ENCODE assay signal across 8 mouse cellular contexts in genomic region chr15:79932323-79932987, GRCm38 (mm10). TPM values are rescaled to one million over a fixed set of nuclear protein-coding genes. Genes with fewer than 3 reads are reported as not detected.
DNase-seq lines count a peak whose midpoint lies in the region; ATAC-seq lines count a peak whose summit lies in the region.

No protein-coding gene starts in this region.

- H3K9me3 ChIP-seq in hindbrain, embryonic 12.5 days (replicated peaks), result no peaks in the 10 kb centered on the region

- ATAC-seq in hindbrain, embryonic 12.5 days (ENCODE audit: low FRiP score), result peak; percentile 53

- peak overlapping the region; percentile 82 for H3K4me2 ChIP-seq in hindbrain, embryonic 12.5 days (replicated peaks)

- DNase-seq in MEL-GATA-1-ER (ENCODE audit: extremely low read depth, low read depth), result peak; percentile 59
- DNase-seq in cerebellum, adult 9-11 months, result peak; percentile 95
- peak; percentile 81 to 95 for DNase-seq in frontal cortex, adult 2 months (ENCODE audit: extremely low spot score in 1 of 2, low spot score in 1 of 2)
- peak; percentile 82 to 90 for DNase-seq in layer of hippocampus, postnatal 14 days (ENCODE audit: low spot score in 2 of 2)
- DNase-seq in lung, postnatal 10 days, result peak; percentile 94
- DNase-seq in ovary, postnatal 14 days (ENCODE audit: low spot score), result peak; percentile 82
- DNase-seq in thymus, postnatal 10 days (ENCODE audit: low spot score in 2 of 2), result peak; percentile 86 to 92

- WGBS in hindbrain, embryonic 12.5 days, result under 1% methylated on average over 51 of the region's 62 CpGs

- H3K9ac ChIP-seq in hindbrain, embryonic 12.5 days, result peak overlapping the region; percentile 69

- no peak overlapping the region for H3K27ac ChIP-seq in hindbrain, embryonic 12.5 days

- H3K36me3 ChIP-seq in hindbrain, embryonic 12.5 days, result no peaks in the 10 kb centered on the region

- peaks cover 30% of the 10 kb centered on the region for H3K4me1 ChIP-seq in hindbrain, embryonic 12.5 days

- H3K4me3 ChIP-seq in hindbrain, embryonic 12.5 days, result peak overlapping the region; percentile 62

- H3K27me3 ChIP-seq in hindbrain, embryonic 12.5 days, result peaks cover 50% of the 10 kb centered on the region

RNA-seq across cellular contexts. Expression of gene Cbx7, which starts 38.5 kb away (rescaled TPM):
- polyA plus RNA-seq in frontal cortex, adult 2 months (2012; rRNA removed), result 58.6 TPM in 2 replicates
- 3.1 and 4.2 TPM in 2 replicates for polyA plus RNA-seq in hindbrain, embryonic 12.5 days (2016; fragmentation: Nextera tagmentation; extraction: Ambion mirVana)
- 10 to 100 TPM; 12.8 to 15.1 TPM for total RNA-seq in layer of hippocampus, postnatal 14 days (2021)

RNA-seq across cellular contexts. Expression of gene Apobec3, which starts 41.0 kb away (rescaled TPM):
- 7.1 and 7.4 TPM in 2 replicates for polyA plus RNA-seq in frontal cortex, adult 2 months (2012; rRNA removed)
- polyA plus RNA-seq in hindbrain, embryonic 12.5 days (2016; fragmentation: Nextera tagmentation; extraction: Ambion mirVana), result 8.4 and 8.6 TPM in 2 replicates
- 1 to 10 TPM; 6.1 to 6.4 TPM for total RNA-seq in layer of hippocampus, postnatal 14 days (2021)

Comparison
In these comparisons a context has a peak if more than half of its experiments do, and no peak if none do; other contexts are left out.
1. RNA of gene Cbx7, which starts 38.5 kb away (polyA plus RNA-seq): 58.6 TPM in frontal cortex, adult 2 months; 3.1 to 4.2 TPM in hindbrain, embryonic 12.5 days; every median in the first group is over 10 times any median in the second.
2. Peak in every context shown above with its lines, with median percentiles within 50 percentile points of each other: DNase-seq.